Mouse (Mus musculus): Measurements from ENCODE around the gene Rbm38. TPM values are rescaled to one million over a fixed set of nuclear protein-coding genes. Genes with fewer than 3 reads are reported as not detected.

The Rbm38 gene
- 161 and 169 TPM in 2 replicates for polyA plus RNA-seq (2014; fragmentation: Nextera tagmentation; extraction: Ambion mirVana)

DNA sequence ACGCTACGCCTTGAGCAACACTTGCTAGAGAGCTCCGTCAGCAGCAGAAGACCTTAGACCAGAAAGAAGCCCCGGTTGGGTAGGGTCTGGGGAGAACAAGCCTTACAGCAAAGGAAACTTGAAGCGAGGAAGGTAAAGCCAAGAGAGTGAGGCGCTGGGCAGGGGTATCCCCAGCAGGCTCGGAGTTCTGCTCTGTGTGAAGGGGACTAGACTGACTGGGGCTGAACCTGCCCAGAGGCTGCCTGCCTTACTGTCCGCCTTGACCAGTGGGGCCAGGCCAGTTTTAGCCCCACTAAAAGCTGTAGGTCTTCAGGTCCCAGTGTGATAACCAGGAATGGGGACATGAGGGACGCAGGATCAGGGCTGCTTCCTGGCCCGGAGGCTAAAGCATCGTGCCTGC, at the start of gene Rbm38:
Gene Rbm38, plus strand, starts transcription at position 69 of the 400 bp plus-strand sequence.
- no peaks in the 10 kb centered on the region for H3K9me3 ChIP-seq (replicated peaks; ENCODE audit: control insufficient read depth, low read length)
- peak within 1 kb of the TSS; percentile 74 for H3K9ac ChIP-seq (ENCODE audit: low read depth, low read length)
- WGBS (ENCODE audit: insufficient replicate concordance) = 31% methylated on average over 11 of the region's 11 CpGs
- H3K36me3 ChIP-seq (ENCODE audit: control insufficient read depth, insufficient read depth, low read length) = peaks cover under 1% of the 10 kb centered on the region; the same call in 1 of the 2 replicates
- H3K27me3 ChIP-seq (ENCODE audit: control insufficient read depth, insufficient read depth, low read length) = 0 out of 2 replicates have a peak, but pooled peaks cover 3% of the 10 kb centered on the region
- peak within 1 kb of the TSS; percentile 85 for H3K4me2 ChIP-seq
- ATAC-seq (replicated peaks; ENCODE audit: insufficient number of reproducible peaks, low FRiP score, low TSS enrichment) = no peak
- H3K4me3 ChIP-seq (ENCODE audit: low read depth, low read length) = peak within 1 kb of the TSS; percentile 83
- peak within 1 kb of the TSS; percentile 76 for H3K27ac ChIP-seq (ENCODE audit: low read depth, low read length)
- peaks cover 50% of the 10 kb centered on the region for H3K4me1 ChIP-seq (ENCODE audit: control insufficient read depth, insufficient read depth, low read length)

DNA sequence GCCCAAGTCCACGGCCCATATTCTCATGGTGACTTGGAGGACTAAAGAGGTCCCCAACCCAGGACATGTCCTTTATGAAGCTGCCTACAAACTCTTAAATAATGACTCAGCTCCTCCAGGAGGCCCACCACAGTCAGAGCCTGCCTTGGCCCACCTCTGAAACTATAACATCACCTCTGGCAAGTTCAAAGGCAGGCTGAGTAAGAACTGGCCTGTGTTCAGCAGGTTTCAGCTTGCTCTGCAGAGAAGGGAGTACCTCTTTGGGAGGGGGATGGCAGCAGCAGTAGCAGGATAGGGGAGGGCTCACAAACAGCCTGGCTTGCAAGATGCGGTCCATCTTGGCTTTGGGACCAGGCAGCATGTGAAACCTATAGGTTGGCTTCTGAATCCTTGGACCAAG, 48.4 kb upstream of the Rbm38 start:
- no peak overlapping the region for H3K9ac ChIP-seq (ENCODE audit: low read depth, low read length)
- no peak overlapping the region for H3K4me3 ChIP-seq (ENCODE audit: low read depth, low read length)
- H3K9me3 ChIP-seq (replicated peaks; ENCODE audit: control insufficient read depth, low read length) = no peaks in the 10 kb centered on the region
- H3K27ac ChIP-seq (ENCODE audit: low read depth, low read length) = no peak overlapping the region
- H3K4me2 ChIP-seq = no peak overlapping the region
- no peaks in the 10 kb centered on the region for H3K36me3 ChIP-seq (ENCODE audit: control insufficient read depth, insufficient read depth, low read length)
- WGBS (ENCODE audit: insufficient replicate concordance) = 92% methylated on average over 2 of the region's 2 CpGs
- ATAC-seq (replicated peaks; ENCODE audit: insufficient number of reproducible peaks, low FRiP score, low TSS enrichment) = no peak
- peaks cover 4% of the 10 kb centered on the region; the same call in 1 of the 2 replicates for H3K4me1 ChIP-seq (ENCODE audit: control insufficient read depth, insufficient read depth, low read length)
- H3K27me3 ChIP-seq (ENCODE audit: control insufficient read depth, insufficient read depth, low read length) = no peaks in the 10 kb centered on the region

DNA sequence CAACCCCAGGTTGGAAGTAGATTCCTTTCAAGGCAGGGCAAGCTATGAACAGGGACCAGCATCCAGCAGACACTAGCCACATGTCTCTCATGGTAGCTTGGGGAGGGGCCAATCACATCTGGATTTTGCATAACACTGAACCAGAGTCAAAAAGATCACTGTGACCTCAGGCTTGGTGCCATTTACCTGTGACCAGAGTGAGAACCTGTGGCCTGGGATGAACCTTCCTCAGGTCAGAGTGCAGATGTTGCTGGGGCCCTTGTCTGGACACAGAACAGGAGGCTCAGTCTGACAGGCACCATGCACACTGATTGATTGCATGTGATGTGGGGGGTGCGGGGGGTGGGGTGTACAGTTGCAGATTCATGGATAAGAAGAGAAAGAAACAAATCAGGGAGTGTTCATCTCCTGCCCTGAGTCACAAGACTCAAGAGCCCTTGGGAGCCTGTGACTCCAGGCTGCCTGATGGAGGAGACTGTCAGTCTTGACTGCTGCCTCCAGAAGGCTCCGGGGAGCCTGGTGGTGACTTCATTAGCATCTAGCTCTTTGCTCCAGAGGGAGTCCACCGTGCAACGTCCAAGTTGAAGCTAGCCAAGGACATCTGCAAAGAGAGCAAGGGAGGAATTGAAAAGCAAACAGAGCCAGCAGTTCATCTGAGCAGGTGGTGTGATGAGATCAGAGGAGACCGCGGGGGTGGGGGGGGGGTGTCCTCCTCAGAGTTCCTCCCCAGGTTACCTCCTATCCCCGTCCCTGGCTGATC, 46.3 kb upstream of the Rbm38 start:
- Histone ChIP-seq H3K9me3 (replicated peaks; ENCODE audit: control insufficient read depth, low read length) (no peaks in the 10 kb centered on the region), H3K9ac (ENCODE audit: low read depth, low read length) (no peak overlapping the region)
- 19% methylated on average over 7 of the region's 7 CpGs for WGBS (ENCODE audit: insufficient replicate concordance)

DNA sequence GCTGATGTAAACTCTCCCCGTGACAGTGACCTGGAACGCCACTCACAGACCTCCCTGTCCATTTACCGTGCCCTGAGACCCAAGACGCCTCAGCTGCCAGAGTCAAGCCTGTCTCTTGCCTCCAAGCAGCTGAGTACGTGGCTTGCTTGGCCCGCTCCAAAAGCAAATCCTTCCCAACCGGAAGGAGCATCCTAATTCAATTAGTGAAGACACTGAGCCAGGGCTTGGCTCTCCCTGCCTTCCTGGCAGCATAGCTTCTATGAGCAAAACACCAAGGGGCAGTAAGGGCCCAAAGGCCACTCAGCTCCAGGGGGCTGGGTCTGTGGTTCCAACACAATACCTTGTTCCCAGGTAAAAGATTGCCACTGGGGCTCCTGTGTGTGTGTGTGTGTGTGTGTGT, 45.6 kb upstream of the Rbm38 start:
- H3K27ac ChIP-seq (ENCODE audit: low read depth, low read length) = no peak overlapping the region
- H3K4me3 ChIP-seq (ENCODE audit: low read depth, low read length) = no peak overlapping the region
- H3K36me3 ChIP-seq (ENCODE audit: control insufficient read depth, insufficient read depth, low read length) = no peaks in the 10 kb centered on the region
- no peaks in the 10 kb centered on the region for H3K27me3 ChIP-seq (ENCODE audit: control insufficient read depth, insufficient read depth, low read length)
- H3K9ac ChIP-seq (ENCODE audit: low read depth, low read length) = no peak overlapping the region
- no peaks in the 10 kb centered on the region for H3K9me3 ChIP-seq (replicated peaks; ENCODE audit: control insufficient read depth, low read length)
- no peak overlapping the region for H3K4me2 ChIP-seq
- no peak; the same call in 1 of the 2 replicates for ATAC-seq (replicated peaks; ENCODE audit: insufficient number of reproducible peaks, low FRiP score, low TSS enrichment)
- peaks cover 16% of the 10 kb centered on the region for H3K4me1 ChIP-seq (ENCODE audit: control insufficient read depth, insufficient read depth, low read length)
- 41% methylated on average over 7 of the region's 7 CpGs for WGBS (ENCODE audit: insufficient replicate concordance)

More for the DNA sequence above, 46.3 kb upstream of the Rbm38 start:
- no peak for ATAC-seq (replicated peaks; ENCODE audit: insufficient number of reproducible peaks, low FRiP score, low TSS enrichment)
- peaks cover 16% of the 10 kb centered on the region for H3K4me1 ChIP-seq (ENCODE audit: control insufficient read depth, insufficient read depth, low read length)
- no peaks in the 10 kb centered on the region for H3K27me3 ChIP-seq (ENCODE audit: control insufficient read depth, insufficient read depth, low read length)
- H3K4me3 ChIP-seq (ENCODE audit: low read depth, low read length) = no peak overlapping the region
- H3K27ac ChIP-seq (ENCODE audit: low read depth, low read length) = no peak overlapping the region
- H3K4me2 ChIP-seq = no peak overlapping the region
- no peaks in the 10 kb centered on the region for H3K36me3 ChIP-seq (ENCODE audit: control insufficient read depth, insufficient read depth, low read length)

DNA sequence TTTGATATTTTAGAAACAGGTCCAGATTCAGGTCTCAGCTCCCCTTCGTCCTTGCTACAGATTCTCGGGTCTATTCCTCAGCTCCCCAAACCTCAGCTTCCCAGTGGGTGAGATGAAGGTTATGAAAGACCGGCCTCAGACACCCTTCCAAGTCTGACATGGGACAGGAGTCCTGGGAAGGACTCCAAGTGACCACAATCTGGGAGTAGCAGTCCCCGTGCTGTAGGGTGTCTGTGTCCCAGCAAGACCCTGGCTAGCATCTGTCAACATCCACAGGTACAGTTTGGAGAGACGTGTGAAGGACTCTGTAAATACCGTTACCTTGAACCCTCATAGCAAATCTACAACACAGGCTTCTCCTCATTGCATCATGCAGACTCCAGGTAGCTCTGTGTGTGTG, 45.1 kb upstream of the Rbm38 start:
- Histone ChIP-seq H3K9me3 (replicated peaks; ENCODE audit: control insufficient read depth, low read length) (no peaks in the 10 kb centered on the region), H3K36me3 (ENCODE audit: control insufficient read depth, insufficient read depth, low read length) (no peaks in the 10 kb centered on the region), H3K4me1 (ENCODE audit: control insufficient read depth, insufficient read depth, low read length) (peaks cover 16% of the 10 kb centered on the region), H3K4me2 (no peak overlapping the region), H3K27me3 (ENCODE audit: control insufficient read depth, insufficient read depth, low read length) (no peaks in the 10 kb centered on the region), H3K9ac (ENCODE audit: low read depth, low read length) (no peak overlapping the region), H3K4me3 (ENCODE audit: low read depth, low read length) (no peak overlapping the region), H3K27ac (ENCODE audit: low read depth, low read length) (no peak overlapping the region)
- WGBS (ENCODE audit: insufficient replicate concordance) = 66% methylated on average over 6 of the region's 6 CpGs
- no peak for ATAC-seq (replicated peaks; ENCODE audit: insufficient number of reproducible peaks, low FRiP score, low TSS enrichment)

DNA sequence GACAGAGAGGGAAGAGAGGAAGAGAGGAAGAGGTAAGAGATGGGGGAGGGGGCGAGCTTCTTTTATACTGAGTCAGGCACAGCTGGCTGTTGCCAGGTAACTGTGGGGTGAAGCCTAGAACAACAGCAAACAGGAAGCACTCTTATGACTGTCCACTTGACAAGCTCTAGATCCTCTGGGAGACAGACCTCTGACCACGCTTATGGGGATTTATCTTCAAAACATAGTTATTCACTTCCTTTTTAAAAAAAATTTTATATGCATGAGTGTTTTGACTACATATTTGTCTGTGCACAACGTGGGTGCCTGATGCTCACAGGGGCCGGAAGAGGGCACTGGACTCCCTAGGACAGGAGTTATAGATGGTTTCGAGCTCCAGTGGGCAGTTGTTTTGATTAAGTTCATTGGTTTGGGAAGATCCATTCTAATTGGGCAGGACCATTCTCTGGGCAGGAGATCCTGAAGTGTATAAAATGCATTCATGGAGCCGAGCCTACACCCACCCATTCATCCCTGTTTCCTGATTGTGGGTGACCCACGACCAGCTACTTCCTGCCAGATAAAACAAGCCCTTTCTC, 43.5 kb upstream of the Rbm38 start:
- no peaks in the 10 kb centered on the region for H3K36me3 ChIP-seq (ENCODE audit: control insufficient read depth, insufficient read depth, low read length)
- no peak overlapping the region for H3K4me3 ChIP-seq (ENCODE audit: low read depth, low read length)
- 0 out of 2 replicates have a peak overlapping the region, but pooled peaks have one; percentile 49 for H3K9ac ChIP-seq (ENCODE audit: low read depth, low read length)
- 22% methylated on average over 7 of the region's 7 CpGs for WGBS (ENCODE audit: insufficient replicate concordance)
- no peaks in the 10 kb centered on the region for H3K9me3 ChIP-seq (replicated peaks; ENCODE audit: control insufficient read depth, low read length)
- no peaks in the 10 kb centered on the region for H3K27me3 ChIP-seq (ENCODE audit: control insufficient read depth, insufficient read depth, low read length)
- H3K4me1 ChIP-seq (ENCODE audit: control insufficient read depth, insufficient read depth, low read length) = peaks cover 16% of the 10 kb centered on the region
- H3K4me2 ChIP-seq = peak overlapping the region; percentile 52
- 0 out of 2 replicates have a peak, but pooled peaks have one; percentile 3 for ATAC-seq (replicated peaks; ENCODE audit: insufficient number of reproducible peaks, low FRiP score, low TSS enrichment)
- H3K27ac ChIP-seq (ENCODE audit: low read depth, low read length) = no peak overlapping the region

DNA sequence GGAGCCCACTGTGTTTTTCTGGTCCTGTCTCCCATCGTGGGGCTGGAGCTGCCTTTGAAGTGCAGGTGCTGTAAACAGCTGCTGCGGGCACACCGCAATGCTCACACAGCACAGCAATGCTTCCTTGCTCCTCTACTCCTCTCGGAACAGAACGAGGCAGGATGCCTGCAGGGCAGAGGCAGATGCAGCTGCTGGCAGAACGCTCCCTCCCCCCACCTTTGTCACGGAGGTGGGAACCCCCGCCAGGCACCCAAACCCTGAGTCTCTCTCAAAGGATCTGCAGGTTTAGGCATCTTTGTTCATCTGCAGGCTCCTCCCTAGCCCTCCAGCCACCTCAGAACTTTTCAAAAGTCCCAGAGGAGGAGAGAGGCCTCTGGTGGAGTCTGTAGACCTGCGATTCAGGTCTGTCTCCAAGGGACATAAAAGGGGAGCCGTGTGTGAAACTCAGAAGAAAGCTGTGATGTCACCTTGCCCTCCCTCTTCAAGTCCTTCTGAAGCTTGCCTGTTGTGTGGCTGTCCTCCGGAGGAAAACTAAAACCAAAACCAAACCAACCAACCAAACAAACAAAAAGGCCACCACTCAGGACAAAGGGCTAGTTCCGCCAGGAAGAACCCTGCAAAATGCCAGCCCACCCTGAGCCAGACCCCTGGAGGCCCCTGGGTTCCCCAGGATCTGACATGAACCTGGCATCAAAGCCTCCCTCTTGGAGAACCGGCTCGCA, 42.7 kb upstream of the Rbm38 start, which contains the start of gene Spo11:
Gene Spo11, plus strand, starts transcription at position 292 of the 722 bp plus-strand sequence.
- Histone ChIP-seq H3K4me1 (ENCODE audit: control insufficient read depth, insufficient read depth, low read length) (peaks cover 16% of the 10 kb centered on the region), H3K9me3 (replicated peaks; ENCODE audit: control insufficient read depth, low read length) (no peaks in the 10 kb centered on the region), H3K4me2 (peak within 1 kb of the TSS; percentile 52), H3K36me3 (ENCODE audit: control insufficient read depth, insufficient read depth, low read length) (no peaks in the 10 kb centered on the region), H3K4me3 (ENCODE audit: low read depth, low read length) (0 out of 2 replicates have a peak within 1 kb of the TSS, but pooled peaks have one; percentile 5), H3K27me3 (ENCODE audit: control insufficient read depth, insufficient read depth, low read length) (no peaks in the 10 kb centered on the region), H3K27ac (ENCODE audit: low read depth, low read length) (no peak within 1 kb of the TSS), H3K9ac (ENCODE audit: low read depth, low read length) (peak within 1 kb of the TSS; percentile 49; the same call in 1 of the 2 replicates)
- 17% methylated on average over 14 of the region's 14 CpGs for WGBS (ENCODE audit: insufficient replicate concordance)
- no peak for ATAC-seq (replicated peaks; ENCODE audit: insufficient number of reproducible peaks, low FRiP score, low TSS enrichment)

DNA sequence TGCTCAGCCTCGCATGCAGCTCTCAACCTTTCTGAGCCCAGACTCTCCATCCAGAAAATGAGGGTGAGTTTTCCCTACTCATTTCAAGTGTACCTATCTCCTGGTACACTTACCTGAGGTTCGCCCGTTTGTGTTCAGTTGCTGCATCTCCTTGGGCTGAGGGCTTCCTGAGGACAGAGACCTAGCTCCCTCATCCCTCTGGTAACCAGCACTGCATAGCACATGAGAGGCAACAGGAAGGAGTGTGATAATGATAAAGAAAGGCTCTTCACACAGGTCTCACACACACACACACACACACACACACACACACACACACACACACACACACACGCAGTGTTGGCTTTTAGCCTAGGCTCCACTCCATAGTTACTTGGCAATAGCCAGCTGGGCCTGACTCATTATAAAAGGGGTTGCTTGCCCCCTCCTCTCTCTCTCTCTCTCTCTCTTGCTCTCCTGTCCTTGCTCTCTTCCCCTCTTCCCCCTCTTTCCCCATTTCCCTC, 42.1 kb upstream of the Rbm38 start:
- Histone ChIP-seq H3K9ac (ENCODE audit: low read depth, low read length) (no peak overlapping the region), H3K4me3 (ENCODE audit: low read depth, low read length) (no peak overlapping the region), H3K4me1 (ENCODE audit: control insufficient read depth, insufficient read depth, low read length) (peaks cover 21% of the 10 kb centered on the region), H3K27ac (ENCODE audit: low read depth, low read length) (no peak overlapping the region), H3K36me3 (ENCODE audit: control insufficient read depth, insufficient read depth, low read length) (no peaks in the 10 kb centered on the region), H3K4me2 (no peak overlapping the region), H3K27me3 (ENCODE audit: control insufficient read depth, insufficient read depth, low read length) (no peaks in the 10 kb centered on the region), H3K9me3 (replicated peaks; ENCODE audit: control insufficient read depth, low read length) (no peaks in the 10 kb centered on the region)
- no peak for ATAC-seq (replicated peaks; ENCODE audit: insufficient number of reproducible peaks, low FRiP score, low TSS enrichment)
- WGBS (ENCODE audit: insufficient replicate concordance) = 57% methylated on average over 4 of the region's 4 CpGs
